Mouse (Mus musculus) limb, embryonic 12.5 days (tissue): Measurements from ENCODE around the gene Cdk14. TPM values are rescaled to one million over a fixed set of nuclear protein-coding genes. Genes with fewer than 3 reads are reported as not detected.
"Not testable (repeated sequence)": the region's sequence is repeated elsewhere in the genome, so short reads cannot be mapped to it uniquely, and the experiment has no call there.

Experiments
- ATAC-seq: fragments of 200-750 bp; cut with Nextera tagmentation; 2 replicates; pipeline ENCODE4 v1.8.0; 2017; ENCODE audit warnings: low read depth, moderate TSS enrichment; ENCODE audit not compliant: insufficient number of reproducible peaks, insufficient read depth, low FRiP score, low TSS enrichment
- H3K27ac ChIP-seq: fragments of 300-500 bp; sonication (generic); 2 replicates; pipeline ENCODE4 v1.5.1; 2016; ENCODE audit warnings: mild to moderate bottlenecking, moderate library complexity
- H3K27me3 ChIP-seq: fragments of 300-500 bp; sonication (generic); 2 replicates; pipeline ENCODE4 v1.6.1; 2016; ENCODE audit warnings: mild to moderate bottlenecking, moderate library complexity
- H3K36me3 ChIP-seq: fragments of 300-500 bp; sonication (generic); 2 replicates; pipeline ENCODE4 v1.6.1; 2016; ENCODE audit warnings: mild to moderate bottlenecking, moderate library complexity
- H3K4me1 ChIP-seq: fragments of 300-500 bp; sonication (generic); replicated peaks from 2 replicates; pipeline ENCODE4 v1.6.1; 2016
- H3K4me2 ChIP-seq: fragments of 300-500 bp; sonication (generic); 2 replicates; pipeline ENCODE4 v1.6.1; 2016; ENCODE audit warnings: mild to moderate bottlenecking, moderate library complexity
- H3K4me3 ChIP-seq: fragments of 300-500 bp; sonication (generic); replicated peaks from 2 replicates; pipeline ENCODE4 v1.5.1; 2016; ENCODE audit warnings: mild to moderate bottlenecking
- H3K9ac ChIP-seq: fragments of 300-500 bp; sonication (generic); replicated peaks from 2 replicates; pipeline ENCODE4 v1.6.1; 2016; ENCODE audit warnings: mild to moderate bottlenecking, moderate library complexity
- H3K9me3 ChIP-seq: fragments of 300-500 bp; sonication (generic); 2 replicates; pipeline ENCODE4 v1.6.1; 2016; ENCODE audit warnings: mild to moderate bottlenecking, moderate library complexity
- WGBS: fragments of 180-500 bp; shearing (Covaris S2); methylation state at CpG from one replicate; pipeline ENCODE4 v1.1.7; 2016; 5-methylcytosine and 5-hydroxymethylcytosine counted together
- polyA plus RNA-seq: library from polyadenylated mRNA; unstranded; fragments of >200 nt; fragmentation: Nextera tagmentation; extraction: Ambion mirVana; gene quantifications from 2 replicates; pipeline ENCODE4 v1.2.1, GENCODE M21; 2016

The Cdk14 gene
- polyA plus RNA-seq, 1 experiment from 2014 or later, result 27.6 TPM

- Histone ChIP-seq H3K27me3 (no peaks in the 10 kb centered on the region), H3K9me3 (no peaks in the 10 kb centered on the region; the same call in 1 of the 2 replicates), H3K9ac (no peak overlapping the region), H3K27ac (peak overlapping the region; percentile 77), H3K4me3 (no peak overlapping the region), H3K36me3 (no peaks in the 10 kb centered on the region), H3K4me2 (no peak overlapping the region), H3K4me1 (peaks cover 28% of the 10 kb centered on the region)
- WGBS, result 63% methylated on average over 11 of the region's 11 CpGs
- peak; percentile 64; the same call in 1 of the 2 replicates for ATAC-seq
These were observed 77.5 kb downstream of the Cdk14 start for GRCm38 (mm10) chr5:5342410-5343137.

GRCm38 (mm10) chr5:5341611-5342010 lies 78.5 kb downstream of the Cdk14 start:
- H3K9me3 ChIP-seq, result no peaks in the 10 kb centered on the region; the same call in 1 of the 2 replicates
- 80% methylated on average over 8 of the region's 8 CpGs for WGBS
- no peaks in the 10 kb centered on the region for H3K27me3 ChIP-seq
- ATAC-seq, result no peak
- no peak overlapping the region; the same call in 1 of the 2 replicates for H3K27ac ChIP-seq
- no peak overlapping the region for H3K4me2 ChIP-seq
- H3K4me3 ChIP-seq, result no peak overlapping the region
- no peak overlapping the region for H3K9ac ChIP-seq
- H3K36me3 ChIP-seq, result no peaks in the 10 kb centered on the region
- H3K4me1 ChIP-seq, result peaks cover 28% of the 10 kb centered on the region

DNA sequence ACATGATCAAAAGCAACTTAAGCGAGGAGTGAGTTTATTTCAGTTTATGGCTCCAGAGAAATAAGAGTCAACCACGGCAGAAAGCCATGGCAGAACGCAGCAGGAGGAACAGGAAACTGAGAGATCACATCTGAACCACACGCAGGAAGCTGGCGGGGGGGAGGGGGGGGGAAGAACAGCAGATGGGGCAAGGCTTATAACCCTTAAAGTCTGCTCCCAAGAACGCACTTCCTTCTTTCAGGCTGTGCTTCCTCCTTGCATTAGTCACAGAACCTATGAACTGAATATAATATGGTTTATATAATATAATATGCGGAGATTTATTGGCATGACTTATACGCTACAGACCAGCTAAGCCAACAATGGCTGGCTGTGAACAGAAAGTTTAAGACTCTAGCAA lies 86.2 kb downstream of the Cdk14 start:
- no peak overlapping the region for H3K4me3 ChIP-seq
- H3K36me3 ChIP-seq, result no peaks in the 10 kb centered on the region
- whole genome bisulfite sequencing, result 87% methylated on average over 8 of the region's 8 CpGs
- no peaks in the 10 kb centered on the region; the same call in 1 of the 2 replicates for H3K9me3 ChIP-seq
- H3K27ac ChIP-seq, result no peak overlapping the region
- no peaks in the 10 kb centered on the region for H3K27me3 ChIP-seq
- ATAC-seq, result no peak
- no peaks in the 10 kb centered on the region for H3K4me1 ChIP-seq
- H3K4me2 ChIP-seq, result no peak overlapping the region
- no peak overlapping the region for H3K9ac ChIP-seq

GRCm38 (mm10) chr5:5330926-5331460 lies 89.1 kb downstream of the Cdk14 start:
- no peak overlapping the region for H3K4me2 ChIP-seq
- no peak for ATAC-seq

GRCm38 (mm10) chr5:5329018-5329417 lies 91.1 kb downstream of the Cdk14 start:
- ATAC-seq, H3K27me3 ChIP-seq, H3K4me3 ChIP-seq, H3K27ac ChIP-seq, H3K9ac ChIP-seq, H3K9me3 ChIP-seq, H3K4me1 ChIP-seq, H3K36me3 ChIP-seq, H3K4me2 ChIP-seq: not testable (repeated sequence)
- WGBS, result 87% methylated on average over 2 of the region's 2 CpGs

More at GRCm38 (mm10) chr5:5330926-5331460, 89.1 kb downstream of the Cdk14 start:
- Histone ChIP-seq H3K27me3 (no peaks in the 10 kb centered on the region), H3K9me3 (no peaks in the 10 kb centered on the region), H3K9ac (no peak overlapping the region), H3K36me3 (no peaks in the 10 kb centered on the region), H3K27ac (no peak overlapping the region), H3K4me3 (no peak overlapping the region), H3K4me1 (no peaks in the 10 kb centered on the region)
- WGBS, result 54% methylated on average over 10 of the region's 10 CpGs

GRCm38 (mm10) chr5:5326716-5327115 lies 93.4 kb downstream of the Cdk14 start:
- no peak overlapping the region for H3K4me2 ChIP-seq
- no peak overlapping the region for H3K9ac ChIP-seq
- H3K27ac ChIP-seq, result no peak overlapping the region
- no peaks in the 10 kb centered on the region for H3K9me3 ChIP-seq
- H3K27me3 ChIP-seq, result no peaks in the 10 kb centered on the region
- H3K36me3 ChIP-seq, result no peaks in the 10 kb centered on the region; the same call in 1 of the 2 replicates
- WGBS, result 80% methylated on average over 2 of the region's 2 CpGs
- no peak for ATAC-seq
- H3K4me1 ChIP-seq, result no peaks in the 10 kb centered on the region
- no peak overlapping the region for H3K4me3 ChIP-seq

- no peak overlapping the region for H3K4me2 ChIP-seq
- 89% methylated on average over 8 of the region's 8 CpGs for WGBS
- no peaks in the 10 kb centered on the region for H3K9me3 ChIP-seq
- no peaks in the 10 kb centered on the region; the same call in 1 of the 2 replicates for H3K36me3 ChIP-seq
- no peaks in the 10 kb centered on the region for H3K27me3 ChIP-seq
- H3K4me3 ChIP-seq, result no peak overlapping the region
- no peak overlapping the region for H3K9ac ChIP-seq
- ATAC-seq, result no peak
- peaks cover 13% of the 10 kb centered on the region; the same call in 1 of the 2 replicates for H3K4me1 ChIP-seq
- H3K27ac ChIP-seq, result no peak overlapping the region
These were observed 97.4 kb downstream of the Cdk14 start for GRCm38 (mm10) chr5:5322699-5323098.

- ATAC-seq, result no peak
- Histone ChIP-seq H3K36me3 (no peaks in the 10 kb centered on the region; the same call in 1 of the 2 replicates), H3K27me3 (no peaks in the 10 kb centered on the region), H3K4me2 (no peak overlapping the region), H3K27ac (no peak overlapping the region), H3K9me3 (no peaks in the 10 kb centered on the region), H3K4me1 (peaks cover 13% of the 10 kb centered on the region; the same call in 1 of the 2 replicates), H3K4me3 (no peak overlapping the region), H3K9ac (no peak overlapping the region)
- WGBS, result 30% methylated on average over 2 of the region's 2 CpGs
These were observed 99.5 kb downstream of the Cdk14 start for GRCm38 (mm10) chr5:5320506-5321181.

GRCm38 (mm10) chr5:5319824-5320505 lies 100.1 kb downstream of the Cdk14 start:
- no peaks in the 10 kb centered on the region for H3K9me3 ChIP-seq
- WGBS, result 78% methylated on average over 8 of the region's 8 CpGs
- no peak overlapping the region for H3K4me3 ChIP-seq
- H3K27ac ChIP-seq, result no peak overlapping the region
- peaks cover 13% of the 10 kb centered on the region; the same call in 1 of the 2 replicates for H3K4me1 ChIP-seq
- ATAC-seq, result no peak
- H3K27me3 ChIP-seq, result no peaks in the 10 kb centered on the region
- H3K36me3 ChIP-seq, result no peaks in the 10 kb centered on the region; the same call in 1 of the 2 replicates
- no peak overlapping the region for H3K9ac ChIP-seq
- H3K4me2 ChIP-seq, result no peak overlapping the region

GRCm38 (mm10) chr5:5314270-5314669 lies 105.8 kb downstream of the Cdk14 start:
- ATAC-seq, result peak; percentile 52; the same call in 1 of the 2 replicates
- no peaks in the 10 kb centered on the region for H3K36me3 ChIP-seq
- no peak overlapping the region for H3K9ac ChIP-seq

More at GRCm38 (mm10) chr5:5314270-5314669, 105.8 kb downstream of the Cdk14 start:
- no peak overlapping the region for H3K4me2 ChIP-seq
- H3K27me3 ChIP-seq, result no peaks in the 10 kb centered on the region
- WGBS, result 56% methylated on average over 6 of the region's 6 CpGs
- peak overlapping the region; percentile 45; the same call in 1 of the 2 replicates for H3K27ac ChIP-seq
- no peaks in the 10 kb centered on the region for H3K9me3 ChIP-seq
- H3K4me3 ChIP-seq, result no peak overlapping the region
- H3K4me1 ChIP-seq, result peaks cover 28% of the 10 kb centered on the region
